Mouse (Mus musculus) bone marrow macrophage, adult 2 months (primary cell): ENCODE results near the gene Nav1.

Experiments
- CTCF ChIP-seq: IDR thresholded peaks from 2 replicates; pipeline ENCODE4 v1.5.1; 2012; ENCODE audit warnings: low read depth, mild to moderate bottlenecking, low read length, moderate library complexity
- POLR2A ChIP-seq: IDR thresholded peaks from 2 replicates; pipeline ENCODE4 v1.6.1; 2012; ENCODE audit warnings: mild to moderate bottlenecking, low read depth, low read length, borderline replicate concordance

- TF ChIP-seq CTCF (no peak), POLR2A (no peak)
Measured at GRCm38 (mm10) chr1:135462736-135463135, 144.4 kb downstream of the Nav1 start.
